ENCODE assay signal across 25 mouse cellular contexts in the genomic region with DNA sequence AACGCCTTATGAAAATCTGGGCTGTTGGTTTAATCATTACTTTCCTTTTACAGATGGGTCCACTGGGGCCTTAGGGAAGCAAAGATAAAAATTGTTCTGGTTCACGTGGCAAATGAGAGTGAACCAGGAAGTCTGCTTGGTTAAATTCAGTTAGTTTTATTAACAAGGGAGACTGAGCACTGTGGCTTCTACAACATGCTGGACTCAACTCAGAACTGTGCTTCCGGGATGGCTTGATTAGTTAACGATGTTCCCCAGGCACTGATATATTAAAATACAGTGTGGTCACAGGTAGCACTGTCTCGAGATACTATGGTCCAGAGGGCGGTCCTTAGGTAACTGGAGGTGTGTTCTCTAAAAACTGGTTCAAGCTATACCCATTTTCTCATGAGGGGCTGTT. TPM values are rescaled to one million over a fixed set of nuclear protein-coding genes. Genes with fewer than 3 reads are reported as not detected.
"Had no signal": no experiment of that assay in that cellular context is flagged by ENCODE, and none has a peak within 500 bp of the region (broad histone marks: within the 10 kb centered on the region; RNA-seq: fewer than 3 reads in every experiment).

No protein-coding gene starts in this region.

- H3K4me1 ChIP-seq: midbrain, embryonic 10.5 days; midbrain, embryonic 12.5 days; neural tube, embryonic 12.5 days; stomach, embryonic 15.5 days had no signal

- H3K4me2 ChIP-seq: lung, embryonic 14.5 days; midbrain, embryonic 12.5 days; neural tube, embryonic 12.5 days; stomach, embryonic 15.5 days had no signal

- H3K27ac ChIP-seq: midbrain, embryonic 10.5 days; midbrain, embryonic 12.5 days; neural tube, embryonic 12.5 days; stomach, embryonic 15.5 days; stomach, postnatal 0 days had no signal

- ATAC-seq: midbrain, embryonic 16.5 days had no signal

- H3K9ac ChIP-seq: lung, embryonic 14.5 days; midbrain, embryonic 12.5 days; neural tube, embryonic 12.5 days; stomach, embryonic 15.5 days had no signal

- DNase-seq: lung, adult 18-20 months; lung, embryonic 14.5 days; lung, postnatal 10 days; lung, postnatal 4 days; midbrain, embryonic 14.5 days; retina, postnatal 1 day; right cerebral cortex, adult 18-20 months; right cerebral cortex, postnatal 25 days; right cerebral cortex, postnatal 4 days; spleen, adult 18-20 months; thymus, adult 2 months; thymus, postnatal 25 days; thymus, postnatal 4 days had no signal

- H3K27me3 ChIP-seq: midbrain, embryonic 12.5 days; neural tube, embryonic 12.5 days; stomach, embryonic 15.5 days had no signal

- H3K9me3 ChIP-seq: midbrain, embryonic 10.5 days; midbrain, embryonic 12.5 days; neural tube, embryonic 12.5 days; stomach, embryonic 15.5 days had no signal

- H3K36me3 ChIP-seq: midbrain, embryonic 10.5 days; midbrain, embryonic 12.5 days; neural tube, embryonic 12.5 days; stomach, embryonic 15.5 days had no signal

- H3K4me3 ChIP-seq: midbrain, embryonic 10.5 days; midbrain, embryonic 12.5 days; myocyte; neural tube, embryonic 12.5 days; stomach, embryonic 15.5 days had no signal

RNA-seq across cellular contexts. Expression of a gene that starts 32.1 kb away (rescaled TPM):
- total RNA-seq: megakaryocyte, adult 5-6 weeks; megakaryocyte-erythroid progenitor cell, adult 5-6 weeks had no signal
- polyA plus RNA-seq: liver, embryonic 16.5 days; small intestine, adult 2 months; stomach, postnatal 0 days; urinary bladder, adult 2 months had no signal
